Mouse (Mus musculus): ENCODE measurements at regions not wholly inside any gene's neighbourhood (a gene's known extent, or its start where the extent isn't known, plus 50 kb on each side); places are given as distances from the start of the nearest gene placed in this dataset.
A peak's percentile ranks its signal among the peaks of the same experiment; 100 is the strongest.

GRCm38 (mm10) chr19:45310291-45310881 lies 53.1 kb upstream of the Btrc start:
- H3K27me3 ChIP-seq, result peaks cover 21% of the 10 kb centered on the region
- H3K27ac ChIP-seq, result no peak overlapping the region
- H3K4me2 ChIP-seq, result peak overlapping the region; percentile 56
- WGBS, result 45% methylated on average over 5 of the region's 5 CpGs
- H3K4me3 ChIP-seq, result peak overlapping the region; percentile 25
- H3K4me1 ChIP-seq, result 0 out of 2 replicates have a peak, but pooled peaks cover 3% of the 10 kb centered on the region
- peak overlapping the region; percentile 31; the same call in 1 of the 2 replicates for H3K9ac ChIP-seq
- ATAC-seq (ENCODE audit: borderline replicate concordance, extremely low read depth, low FRiP score, low TSS enrichment), result peak; percentile 28; the same call in 1 of the 2 replicates
- no peaks in the 10 kb centered on the region for H3K36me3 ChIP-seq
- no peaks in the 10 kb centered on the region for H3K9me3 ChIP-seq

GRCm38 (mm10) chr19:45310944-45311603 lies 52.5 kb upstream of the Btrc start:
- ATAC-seq (ENCODE audit: borderline replicate concordance, extremely low read depth, low FRiP score, low TSS enrichment), result peak; percentile 72; the same call in 1 of the 2 replicates
- H3K27me3 ChIP-seq, result peaks cover 14% of the 10 kb centered on the region
- peak overlapping the region; percentile 25 for H3K4me3 ChIP-seq
- H3K36me3 ChIP-seq, result no peaks in the 10 kb centered on the region
- peak overlapping the region; percentile 56 for H3K4me2 ChIP-seq
- no peak overlapping the region for H3K27ac ChIP-seq
- 15% methylated on average over 15 of the region's 15 CpGs for WGBS
- peak overlapping the region; percentile 31; the same call in 1 of the 2 replicates for H3K9ac ChIP-seq
- no peaks in the 10 kb centered on the region for H3K9me3 ChIP-seq
- 0 out of 2 replicates have a peak, but pooled peaks cover 3% of the 10 kb centered on the region for H3K4me1 ChIP-seq

- 67% methylated on average over 19 of the region's 19 CpGs for whole genome bisulfite sequencing
- Histone ChIP-seq H3K27me3 (peaks cover 5% of the 10 kb centered on the region; the same call in 1 of the 2 replicates), H3K27ac (no peak overlapping the region)
Measured at GRCm38 (mm10) chr19:45311831-45312537, 51.5 kb upstream of the Btrc start.

GRCm38 (mm10) chr19:45312713-45313365 lies 50.7 kb upstream of the Btrc start:
- ATAC-seq (ENCODE audit: borderline replicate concordance, extremely low read depth, low FRiP score, low TSS enrichment), result no peak
- WGBS, result 29% methylated on average over 6 of the region's 6 CpGs
- Histone ChIP-seq H3K9ac (no peak overlapping the region), H3K4me3 (no peak overlapping the region), H3K27me3 (no peaks in the 10 kb centered on the region; the same call in 1 of the 2 replicates), H3K36me3 (no peaks in the 10 kb centered on the region), H3K4me2 (no peak overlapping the region), H3K9me3 (no peaks in the 10 kb centered on the region), H3K27ac (no peak overlapping the region), H3K4me1 (peaks cover 10% of the 10 kb centered on the region; the same call in 1 of the 2 replicates)

More at GRCm38 (mm10) chr19:45311831-45312537, 51.5 kb upstream of the Btrc start:
- no peak for ATAC-seq (ENCODE audit: borderline replicate concordance, extremely low read depth, low FRiP score, low TSS enrichment)
- Histone ChIP-seq H3K4me2 (no peak overlapping the region), H3K9me3 (no peaks in the 10 kb centered on the region), H3K36me3 (no peaks in the 10 kb centered on the region), H3K4me1 (0 out of 2 replicates have a peak, but pooled peaks cover 3% of the 10 kb centered on the region), H3K4me3 (no peak overlapping the region), H3K9ac (no peak overlapping the region)
